Mouse (Mus musculus): ENCODE data around the gene Gmpr. TPM values are rescaled to one million over a fixed set of nuclear protein-coding genes. Genes with fewer than 3 reads are reported as not detected.

Gene Gmpr
- total RNA-seq, 4 experiments from 2014 or later: 171 to 206 (median 197) TPM

- DNase-seq (ENCODE audit: low spot score in 2 of 2): no peak
Measured at GRCm38 (mm10) chr13:45502791-45503190, 4.5 kb upstream of the Gmpr start.

- DNase-seq (ENCODE audit: low spot score in 2 of 2): no peak
Measured at GRCm38 (mm10) chr13:45505546-45505945, 1.7 kb upstream of the Gmpr start.

GRCm38 (mm10) chr13:45508495-45508894 is 1.3 kb downstream of the Gmpr start:
- peak; percentile 58 to 76 for DNase-seq (ENCODE audit: low spot score in 2 of 2)

- no peak for DNase-seq (ENCODE audit: low spot score in 2 of 2)
Measured at GRCm38 (mm10) chr13:45509366-45509765, 2.1 kb downstream of the Gmpr start.

- DNase-seq (ENCODE audit: low spot score in 2 of 2): no peak
Measured at GRCm38 (mm10) chr13:45511706-45512435, 4.6 kb downstream of the Gmpr start.

- no peak for DNase-seq (ENCODE audit: low spot score in 2 of 2)
Measured at GRCm38 (mm10) chr13:45512531-45512930, 5.3 kb downstream of the Gmpr start.

- no peak for DNase-seq (ENCODE audit: low spot score in 2 of 2)
Measured at GRCm38 (mm10) chr13:45513009-45513984, 6.1 kb downstream of the Gmpr start.

- DNase-seq (ENCODE audit: low spot score in 2 of 2): no peak
Measured at GRCm38 (mm10) chr13:45514115-45514514, 6.9 kb downstream of the Gmpr start.

GRCm38 (mm10) chr13:45514832-45515422 is 7.7 kb downstream of the Gmpr start:
- DNase-seq (ENCODE audit: low spot score in 2 of 2): no peak

GRCm38 (mm10) chr13:45516501-45517393 is 9.5 kb downstream of the Gmpr start:
- DNase-seq (ENCODE audit: low spot score in 2 of 2): no peak

GRCm38 (mm10) chr13:45524305-45524704 is 17.1 kb downstream of the Gmpr start:
- peak in 1 of 2 experiments; percentile 60 for DNase-seq (ENCODE audit: low spot score in 2 of 2)

- no peak for DNase-seq (ENCODE audit: low spot score in 2 of 2)
Measured at GRCm38 (mm10) chr13:45524791-45525435, 17.7 kb downstream of the Gmpr start.

- DNase-seq (ENCODE audit: low spot score in 2 of 2): no peak
Measured at GRCm38 (mm10) chr13:45526230-45526629, 19.0 kb downstream of the Gmpr start.

- no peak for DNase-seq (ENCODE audit: low spot score in 2 of 2)
Measured at GRCm38 (mm10) chr13:45527232-45527964, 20.2 kb downstream of the Gmpr start.

GRCm38 (mm10) chr13:45528787-45529186 is 21.5 kb downstream of the Gmpr start:
- no peak for DNase-seq (ENCODE audit: low spot score in 2 of 2)

- DNase-seq (ENCODE audit: low spot score in 2 of 2): peak in 1 of 2 experiments; percentile 21
Measured at GRCm38 (mm10) chr13:45530754-45531153, 23.5 kb downstream of the Gmpr start.

- DNase-seq (ENCODE audit: low spot score in 2 of 2): no peak
Measured at GRCm38 (mm10) chr13:45535731-45536453, 28.6 kb downstream of the Gmpr start.

- DNase-seq (ENCODE audit: low spot score in 2 of 2): peak; percentile 29 to 46
Measured at GRCm38 (mm10) chr13:45537110-45537509, 29.9 kb downstream of the Gmpr start.

- no peak for DNase-seq (ENCODE audit: low spot score in 2 of 2)
Measured at GRCm38 (mm10) chr13:45538091-45538490, 30.8 kb downstream of the Gmpr start.
